Mouse (Mus musculus) myocyte (in vitro differentiated cells): ENCODE measurements around the gene Son.

Source experiments
- E2F4 ChIP-seq: IDR thresholded peaks from one replicate; pipeline ENCODE4 v1.6.1; 2011; ENCODE audit warnings: mild to moderate bottlenecking, control low read depth, moderate library complexity; ENCODE audit not compliant: insufficient read depth
- POLR2A ChIP-seq: IDR thresholded peaks from one replicate; pipeline ENCODE4 v1.6.1; 2011; ENCODE audit warnings: low read depth, mild to moderate bottlenecking, control low read depth, moderate library complexity; ENCODE audit not compliant: insufficient read length
- TCF12 ChIP-seq: IDR thresholded peaks from one replicate; pipeline ENCODE4 v1.6.1; 2011; ENCODE audit warnings: mild to moderate bottlenecking, control low read depth; ENCODE audit not compliant: poor library complexity, insufficient read depth, severe bottlenecking

- TF ChIP-seq TCF12 (no peak), E2F4 (peak; percentile 25), POLR2A (peak; percentile 99)
Observed at GRCm38 (mm10) chr16:91646681-91647419, 456 bp upstream of the Son start, which contains the start of gene Gart.
